Comparison of ENCODE assay signal across 22 mouse cellular contexts in the genomic region with DNA sequence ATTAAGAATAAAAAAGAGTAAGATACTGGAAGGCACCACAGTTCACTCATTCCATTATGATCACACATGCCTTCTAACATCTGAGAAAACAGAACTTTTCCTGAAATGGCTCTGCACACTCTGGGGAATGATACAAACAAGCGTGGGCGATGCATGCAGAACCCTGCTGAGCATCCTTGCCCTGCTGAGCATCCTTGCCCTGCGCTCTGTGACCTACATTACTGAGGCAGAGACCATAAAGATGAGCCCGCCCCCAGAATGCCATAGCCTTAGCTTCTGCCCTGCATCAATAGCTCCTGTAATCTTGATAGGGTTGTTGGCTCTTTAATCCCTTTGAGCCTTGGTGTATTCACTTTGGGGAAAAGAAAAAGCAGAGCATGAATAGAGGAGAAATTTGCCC.
DNase-seq lines count a peak whose midpoint lies in the region; ATAC-seq and TF ChIP-seq lines count a peak whose summit lies in the region.
"Had no signal": no experiment of that assay in that cellular context is flagged by ENCODE, and none has a peak within 500 bp of the region (broad histone marks: within the 10 kb centered on the region; RNA-seq: fewer than 3 reads in every experiment).

No protein-coding gene starts in this region.

- H3K4me3 ChIP-seq in layer of hippocampus, adult 2 months, result no peak overlapping the region
- H3K4me3 ChIP-seq: embryonic facial prominence, embryonic 12.5 days; forebrain, embryonic 12.5 days; heart, embryonic 15.5 days; hindbrain, embryonic 15.5 days; left cerebral cortex, adult 2 months; limb, embryonic 15.5 days; liver, embryonic 15.5 days had no signal

- H3K27ac ChIP-seq in layer of hippocampus, adult 2 months, result no peak overlapping the region
- H3K27ac ChIP-seq: embryonic facial prominence, embryonic 12.5 days; forebrain, embryonic 12.5 days; heart, embryonic 15.5 days; hindbrain, embryonic 15.5 days; left cerebral cortex, adult 2 months; limb, embryonic 15.5 days; liver, embryonic 15.5 days had no signal

- TF ChIP-seq CTCF in layer of hippocampus, adult 2 months (conservative IDR thresholded peaks at IDR 0.05), result no peak

- peak; percentile 5 to 49 for DNase-seq in layer of hippocampus, adult 18-20 months (ENCODE audit: low spot score in 2 of 2)
- no peak for DNase-seq in layer of hippocampus, adult 2 months (ENCODE audit: low spot score in 2 of 2)
- DNase-seq in brain, adult 2 months (ENCODE audit: low read depth, low spot score), result peak; percentile 69
- DNase-seq in cerebellum, adult 8-10 months, result peak; percentile 35
- peak; percentile 48 to 53 for DNase-seq in cerebellum, postnatal 36 days
- DNase-seq in right cerebral cortex, adult 2 months (ENCODE audit: low spot score in 2 of 2), result no peak
- no peak for DNase-seq in gastrocnemius, postnatal 4 days (ENCODE audit: low spot score in 2 of 2)
- DNase-seq: adrenal gland, postnatal 36 days; gastrocnemius, postnatal 36 days; heart, postnatal 36 days; kidney, adult 2 months; kidney, postnatal 10 days; left cerebral cortex, postnatal 4 days; lung, postnatal 4 days had no signal

- ATAC-seq in monocyte, adult 5-6 weeks (replicated peaks; ENCODE audit: insufficient number of reproducible peaks, low FRiP score, low TSS enrichment, poor library complexity, severe bottlenecking), result no peak

Comparison
In these comparisons a context has a peak if more than half of its experiments do, and no peak if none do; other contexts are left out.
1. DNase-seq: peak in layer of hippocampus, adult 18-20 months (2 of 2), brain, adult 2 months (single experiment), cerebellum, adult 8-10 months (single experiment) and cerebellum, postnatal 36 days (2 of 2); none in layer of hippocampus, adult 2 months (0 of 2), right cerebral cortex, adult 2 months (0 of 2) and gastrocnemius, postnatal 4 days (0 of 2).